Mouse (Mus musculus) forebrain, embryonic 15.5 days (tissue): ENCODE results near the gene Smim26. TPM values are rescaled to one million over a fixed set of nuclear protein-coding genes. Genes with fewer than 3 reads are reported as not detected.
A peak's percentile ranks its signal among the peaks of the same experiment; 100 is the strongest.

Experiments used
- ATAC-seq: fragments of 200-750 bp; cut with Nextera tagmentation; replicated peaks from 2 replicates; pipeline ENCODE4 v1.8.0; 2017; ENCODE audit warnings: mild to moderate bottlenecking, moderate TSS enrichment, moderate library complexity
- H3K27ac ChIP-seq: fragments of 300-500 bp; sonication (generic); replicated peaks from 2 replicates; pipeline ENCODE4 v1.5.1; 2015; ENCODE audit warnings: mild to moderate bottlenecking, inconsistent platforms
- H3K27me3 ChIP-seq: fragments of 300-500 bp; sonication (generic); 2 replicates; pipeline ENCODE4 v1.6.1; 2015; ENCODE audit warnings: inconsistent platforms
- H3K36me3 ChIP-seq: fragments of 300-500 bp; sonication (generic); 2 replicates; pipeline ENCODE4 v1.6.1; 2015; ENCODE audit warnings: mild to moderate bottlenecking, inconsistent platforms
- H3K4me1 ChIP-seq: fragments of 300-500 bp; sonication (generic); 2 replicates; pipeline ENCODE4 v1.6.1; 2015; ENCODE audit warnings: inconsistent platforms
- H3K4me2 ChIP-seq: fragments of 300-500 bp; sonication (generic); replicated peaks from 2 replicates; pipeline ENCODE4 v1.6.1; 2015; ENCODE audit warnings: mild to moderate bottlenecking, inconsistent platforms
- H3K4me3 ChIP-seq: fragments of 300-500 bp; sonication (generic); 2 replicates; pipeline ENCODE4 v1.5.1; 2015; ENCODE audit warnings: mild to moderate bottlenecking, inconsistent platforms
- H3K9ac ChIP-seq: fragments of 300-500 bp; sonication (generic); replicated peaks from 2 replicates; pipeline ENCODE4 v1.6.1; 2015; ENCODE audit warnings: mild to moderate bottlenecking, inconsistent platforms
- H3K9me3 ChIP-seq: fragments of 300-500 bp; sonication (generic); 2 replicates; pipeline ENCODE4 v1.6.1; 2016; ENCODE audit warnings: inconsistent platforms
- WGBS: fragments of 180-500 bp; shearing (Covaris S2); methylation state at CpG from one replicate; pipeline ENCODE4 v1.1.7; 2015; ENCODE audit warnings: mixed read lengths; 5-methylcytosine and 5-hydroxymethylcytosine counted together
- polyA plus RNA-seq: library from polyadenylated mRNA; unstranded; fragments of >200 nt; fragmentation: Nextera tagmentation; extraction: Ambion mirVana; gene quantifications from 2 replicates; pipeline ENCODE4 v1.2.1, GENCODE M21; 2015

Smim26 gene
- polyA plus RNA-seq, 1 experiment from 2014 or later, result 53.5 TPM

DNA sequence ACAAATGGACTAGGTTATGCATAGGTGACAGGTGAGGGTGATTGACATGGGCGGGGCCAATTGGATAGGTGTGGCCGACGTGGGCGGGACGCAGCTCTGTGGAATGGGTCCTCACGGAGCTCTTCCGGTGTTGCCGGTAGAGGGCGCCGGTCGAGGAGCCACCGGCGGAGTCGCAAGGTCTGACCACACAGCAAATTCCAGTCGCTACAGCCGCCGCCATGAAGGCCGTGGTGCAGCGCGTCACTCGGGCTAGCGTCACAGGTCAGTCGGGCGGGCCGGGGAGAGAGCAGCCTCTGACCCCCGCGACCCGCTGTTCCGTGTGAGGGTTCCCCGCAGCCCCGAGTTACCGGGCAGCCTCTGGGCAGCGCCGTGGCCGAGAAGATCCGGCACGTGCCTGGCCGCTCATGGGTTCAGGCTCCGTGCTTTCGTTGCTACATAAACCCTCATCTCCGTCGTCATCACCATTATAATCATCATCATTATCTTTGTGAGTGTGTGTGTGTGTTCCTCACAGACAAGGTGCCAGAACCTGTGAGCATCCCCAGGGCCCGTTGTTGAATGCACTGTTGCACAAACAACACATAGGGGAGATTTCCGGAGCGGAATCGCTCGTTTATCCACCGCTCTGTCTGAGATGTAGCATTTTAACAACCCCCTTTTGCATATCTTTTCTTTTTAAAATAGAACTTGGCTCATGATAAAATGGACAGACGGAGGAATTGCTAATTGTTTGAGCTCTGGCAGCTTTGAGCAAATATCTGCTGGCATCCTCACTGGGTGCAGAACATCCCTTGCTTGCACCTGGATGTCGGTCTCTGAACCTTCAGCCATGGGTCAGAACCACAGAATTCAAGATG lies 6.2 kb downstream of the Smim26 start, which contains the start of gene Dtd1:
Gene Dtd1, plus strand, starts transcription at position 67 of the 857 bp plus-strand sequence.
- peaks cover 4% of the 10 kb centered on the region; the same call in 1 of the 2 replicates for H3K36me3 ChIP-seq
- H3K9ac ChIP-seq, result peak within 1 kb of the TSS; percentile 72
- peak; percentile 92 for ATAC-seq
- peaks cover 12% of the 10 kb centered on the region for H3K4me1 ChIP-seq
- WGBS, result under 1% methylated on average over 50 of the region's 50 CpGs
- no peaks in the 10 kb centered on the region for H3K9me3 ChIP-seq
- H3K27ac ChIP-seq, result peak within 1 kb of the TSS; percentile 86
- no peaks in the 10 kb centered on the region for H3K27me3 ChIP-seq
- peak within 1 kb of the TSS; percentile 72 for H3K4me2 ChIP-seq
- H3K4me3 ChIP-seq, result peak within 1 kb of the TSS; percentile 69

GRCm38 (mm10) chr2:144601576-144601975 lies 7.7 kb downstream of the Smim26 start:
- peaks cover 12% of the 10 kb centered on the region for H3K4me1 ChIP-seq
- H3K9me3 ChIP-seq, result no peaks in the 10 kb centered on the region
- ATAC-seq, result no peak
- no peak overlapping the region for H3K4me2 ChIP-seq
- H3K27ac ChIP-seq, result no peak overlapping the region
- peaks cover 3% of the 10 kb centered on the region; the same call in 1 of the 2 replicates for H3K36me3 ChIP-seq
- no peak overlapping the region for H3K4me3 ChIP-seq
- 94% methylated on average over 1 of the region's 1 CpGs for WGBS
- H3K27me3 ChIP-seq, result no peaks in the 10 kb centered on the region
- no peak overlapping the region for H3K9ac ChIP-seq

DNA sequence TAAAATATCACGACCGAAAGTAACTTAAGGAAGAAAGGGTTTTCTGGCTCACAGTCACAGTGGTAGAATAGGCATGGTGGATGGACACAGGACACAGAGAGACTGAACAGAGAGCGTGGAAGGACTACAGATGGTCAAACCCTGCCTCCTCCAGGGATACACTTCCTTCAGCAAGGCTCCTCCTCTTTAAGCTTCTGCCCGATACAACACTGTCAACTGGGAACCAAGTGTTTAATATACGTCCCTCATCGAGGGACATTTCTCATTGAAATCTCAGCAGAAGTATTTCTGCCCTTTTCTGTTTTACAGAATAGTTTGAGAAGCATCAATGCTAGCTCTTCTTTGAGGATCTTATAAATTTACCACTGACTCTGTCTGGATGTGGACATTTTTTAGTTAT lies 20.1 kb downstream of the Smim26 start:
- Histone ChIP-seq H3K9ac (no peak overlapping the region), H3K4me2 (no peak overlapping the region), H3K27ac (no peak overlapping the region), H3K36me3 (no peaks in the 10 kb centered on the region), H3K4me3 (no peak overlapping the region), H3K9me3 (0 out of 2 replicates have a peak, but pooled peaks cover 3% of the 10 kb centered on the region), H3K4me1 (no peaks in the 10 kb centered on the region), H3K27me3 (no peaks in the 10 kb centered on the region)
- ATAC-seq, result no peak
- 96% methylated on average over 6 of the region's 6 CpGs for WGBS

DNA sequence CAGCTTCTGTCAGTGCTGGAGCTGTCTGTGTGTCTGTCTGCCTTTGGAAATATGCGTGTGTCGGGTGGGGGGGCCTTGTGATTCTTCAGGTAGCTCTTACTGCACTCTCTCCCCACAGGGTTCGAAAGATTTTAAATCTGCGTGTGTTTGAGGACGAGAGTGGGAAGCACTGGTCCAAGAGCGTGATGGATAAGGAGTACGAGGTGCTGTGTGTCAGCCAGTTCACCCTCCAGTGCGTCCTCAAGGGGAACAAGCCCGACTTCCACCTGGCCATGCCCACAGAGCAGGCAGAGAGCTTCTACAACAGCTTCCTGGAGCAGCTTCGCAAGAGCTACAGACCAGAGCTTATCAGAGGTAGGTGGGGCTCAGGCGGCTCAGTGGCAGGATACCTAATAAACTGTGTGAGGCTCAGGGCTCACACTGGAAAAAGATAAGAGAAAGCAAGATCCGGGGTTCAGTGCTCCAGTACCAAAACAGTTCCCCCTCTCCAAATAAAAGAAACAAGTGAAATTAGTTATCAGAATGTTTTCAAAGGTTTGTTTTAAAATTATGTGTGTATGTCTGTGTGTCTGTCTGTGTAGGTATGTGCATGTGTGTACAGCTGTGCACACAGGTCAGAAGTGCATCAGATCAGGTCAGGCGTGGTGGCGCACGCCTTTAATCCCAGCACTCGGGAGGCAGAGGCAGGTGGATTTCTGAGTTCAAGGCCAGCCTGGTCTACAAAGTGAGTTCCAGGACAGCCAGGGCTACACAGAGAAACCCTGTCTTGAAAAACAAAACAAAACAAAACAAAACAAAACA lies 23.4 kb downstream of the Smim26 start:
- Histone ChIP-seq H3K4me3 (no peak overlapping the region), H3K27ac (no peak overlapping the region), H3K9ac (no peak overlapping the region), H3K4me2 (no peak overlapping the region), H3K9me3 (no peaks in the 10 kb centered on the region), H3K36me3 (no peaks in the 10 kb centered on the region), H3K27me3 (no peaks in the 10 kb centered on the region), H3K4me1 (no peaks in the 10 kb centered on the region)
- WGBS, result 91% methylated on average over 16 of the region's 16 CpGs
- ATAC-seq, result no peak

- Histone ChIP-seq H3K27ac (no peak overlapping the region), H3K4me2 (no peak overlapping the region), H3K9me3 (no peaks in the 10 kb centered on the region), H3K27me3 (no peaks in the 10 kb centered on the region), H3K4me1 (no peaks in the 10 kb centered on the region), H3K4me3 (no peak overlapping the region), H3K9ac (no peak overlapping the region), H3K36me3 (no peaks in the 10 kb centered on the region)
- 68% methylated on average over 6 of the region's 6 CpGs for WGBS
- no peak for ATAC-seq
Measured at GRCm38 (mm10) chr2:144621491-144621890, 27.6 kb downstream of the Smim26 start.

DNA sequence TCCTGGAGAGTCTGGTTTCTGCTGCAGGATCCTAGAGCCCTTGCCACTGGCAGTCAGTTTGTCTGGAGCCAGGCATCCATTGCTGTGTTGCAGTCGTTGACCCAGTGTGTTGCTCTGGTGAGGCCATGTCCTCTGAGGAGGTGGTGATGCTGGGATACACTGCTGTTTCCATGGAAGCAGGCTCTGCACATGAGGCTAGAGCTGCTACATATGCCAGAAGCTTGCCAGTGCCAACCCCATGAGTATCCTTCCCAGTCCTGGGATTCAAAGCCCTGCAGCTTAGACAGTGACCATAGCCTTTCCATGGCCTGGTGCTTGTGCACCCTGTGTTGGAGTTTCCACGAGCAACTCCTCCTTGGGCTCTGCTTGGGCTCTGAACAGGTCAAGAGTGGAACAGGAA lies 39.7 kb downstream of the Smim26 start:
- Histone ChIP-seq H3K4me3 (no peak overlapping the region), H3K4me1 (no peaks in the 10 kb centered on the region), H3K4me2 (no peak overlapping the region), H3K9ac (no peak overlapping the region), H3K36me3 (peaks cover 3% of the 10 kb centered on the region; the same call in 1 of the 2 replicates), H3K27me3 (no peaks in the 10 kb centered on the region), H3K9me3 (no peaks in the 10 kb centered on the region), H3K27ac (no peak overlapping the region)
- 83% methylated on average over 2 of the region's 2 CpGs for WGBS
- no peak for ATAC-seq

DNA sequence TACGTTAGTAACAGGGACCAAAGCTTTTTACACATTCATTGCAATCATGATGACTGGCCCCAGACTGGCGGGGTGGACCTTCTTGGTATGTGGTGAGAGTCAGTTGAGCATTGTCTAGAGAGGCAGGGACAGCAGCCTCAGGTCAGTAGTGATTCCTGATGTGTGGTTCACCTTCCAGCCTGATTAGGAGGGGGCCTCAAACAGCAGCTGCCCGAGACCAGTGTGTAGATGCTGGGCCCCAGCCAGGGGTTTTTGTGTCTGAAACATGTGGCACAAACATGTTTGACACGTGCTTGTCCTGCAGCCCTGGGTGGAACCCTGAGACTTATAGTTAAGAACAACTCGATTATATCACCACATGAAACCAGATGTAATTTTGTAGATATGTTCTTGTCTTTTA lies 40.4 kb downstream of the Smim26 start:
- Histone ChIP-seq H3K9me3 (no peaks in the 10 kb centered on the region), H3K27me3 (no peaks in the 10 kb centered on the region), H3K4me2 (no peak overlapping the region), H3K36me3 (peaks cover 3% of the 10 kb centered on the region; the same call in 1 of the 2 replicates), H3K27ac (no peak overlapping the region; the same call in 1 of the 2 replicates), H3K4me3 (no peak overlapping the region), H3K9ac (no peak overlapping the region), H3K4me1 (peaks cover 4% of the 10 kb centered on the region)
- WGBS, result 79% methylated on average over 5 of the region's 5 CpGs
- no peak for ATAC-seq

GRCm38 (mm10) chr2:144634729-144635128 lies 40.9 kb downstream of the Smim26 start:
- peaks cover 3% of the 10 kb centered on the region; the same call in 1 of the 2 replicates for H3K36me3 ChIP-seq
- H3K4me1 ChIP-seq, result peaks cover 8% of the 10 kb centered on the region
- no peak overlapping the region for H3K27ac ChIP-seq
- no peak overlapping the region for H3K9ac ChIP-seq
- H3K27me3 ChIP-seq, result no peaks in the 10 kb centered on the region
- WGBS, result 53% methylated on average over 2 of the region's 2 CpGs
- ATAC-seq, result no peak
- H3K9me3 ChIP-seq, result no peaks in the 10 kb centered on the region
- H3K4me2 ChIP-seq, result no peak overlapping the region
- no peak overlapping the region for H3K4me3 ChIP-seq

DNA sequence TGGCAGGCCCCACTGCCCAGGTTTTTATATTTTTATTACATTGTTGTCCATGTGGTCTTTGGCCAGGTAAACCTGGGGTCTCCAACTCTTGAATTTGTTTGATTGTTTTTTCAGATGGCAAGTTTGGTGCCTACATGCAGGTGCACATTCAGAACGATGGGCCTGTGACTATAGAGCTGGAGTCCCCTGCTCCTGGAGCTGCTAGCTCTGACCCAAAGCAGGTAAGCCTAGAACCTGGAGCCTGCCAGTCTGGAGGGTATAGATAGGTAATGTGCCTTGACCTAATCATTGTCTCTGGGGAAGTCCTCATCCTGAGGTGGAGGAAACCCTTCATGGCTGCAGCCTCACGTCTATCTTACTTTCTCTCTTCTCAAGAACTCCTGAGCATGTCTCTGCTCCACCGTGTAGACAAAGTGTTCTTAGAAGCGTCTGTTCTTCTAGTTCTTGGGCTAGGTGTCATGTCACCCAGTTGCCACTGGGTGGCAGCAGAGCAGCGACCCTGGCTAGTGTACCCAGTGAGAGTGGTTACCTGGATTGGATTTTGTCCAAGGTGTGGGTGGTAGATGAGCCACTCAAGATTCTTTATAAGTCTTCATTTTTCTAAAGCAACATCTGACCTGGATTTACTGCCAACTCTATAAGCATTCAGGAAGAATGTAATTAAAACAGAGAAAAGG lies 41.9 kb downstream of the Smim26 start:
- Histone ChIP-seq H3K4me3 (no peak overlapping the region), H3K9ac (no peak overlapping the region), H3K4me1 (peaks cover 8% of the 10 kb centered on the region), H3K36me3 (peaks cover 3% of the 10 kb centered on the region; the same call in 1 of the 2 replicates), H3K27ac (no peak overlapping the region), H3K27me3 (no peaks in the 10 kb centered on the region), H3K9me3 (no peaks in the 10 kb centered on the region), H3K4me2 (no peak overlapping the region)
- peak; percentile 54 for ATAC-seq
- WGBS, result 15% methylated on average over 5 of the region's 5 CpGs

DNA sequence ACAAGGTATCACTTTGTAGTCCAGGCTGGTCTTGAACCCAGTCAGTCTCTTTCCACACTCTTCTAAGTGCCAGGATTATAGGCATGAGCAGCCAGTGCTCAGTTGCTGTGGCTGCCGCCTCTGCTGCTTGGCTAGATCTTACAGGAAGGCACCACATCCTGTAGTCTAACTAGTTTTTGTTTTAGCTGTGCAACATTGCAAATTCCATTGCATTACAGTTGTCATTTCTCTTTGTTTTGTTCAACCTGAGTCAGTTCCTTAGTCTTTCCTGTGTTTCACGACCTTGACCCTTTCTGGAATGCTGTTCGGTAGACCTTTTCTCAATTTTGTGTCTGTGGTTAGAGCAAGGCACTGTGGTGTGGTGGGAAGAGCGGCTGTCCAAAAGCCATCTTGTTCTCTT lies 43.4 kb downstream of the Smim26 start:
- no peak overlapping the region for H3K4me2 ChIP-seq
- ATAC-seq, result no peak
- H3K36me3 ChIP-seq, result peaks cover 3% of the 10 kb centered on the region; the same call in 1 of the 2 replicates
- H3K4me3 ChIP-seq, result no peak overlapping the region
- no peaks in the 10 kb centered on the region for H3K9me3 ChIP-seq
- H3K4me1 ChIP-seq, result peaks cover 8% of the 10 kb centered on the region
- H3K9ac ChIP-seq, result no peak overlapping the region
- H3K27ac ChIP-seq, result no peak overlapping the region
- 87% methylated on average over 4 of the region's 4 CpGs for WGBS
- no peaks in the 10 kb centered on the region for H3K27me3 ChIP-seq

- Histone ChIP-seq H3K27me3 (no peaks in the 10 kb centered on the region), H3K4me1 (peaks cover 8% of the 10 kb centered on the region), H3K4me2 (no peak overlapping the region), H3K36me3 (no peaks in the 10 kb centered on the region), H3K9me3 (no peaks in the 10 kb centered on the region), H3K4me3 (no peak overlapping the region), H3K27ac (no peak overlapping the region), H3K9ac (no peak overlapping the region)
- no peak for ATAC-seq
- 78% methylated on average over 12 of the region's 12 CpGs for WGBS
Measured at GRCm38 (mm10) chr2:144637671-144638395, 44.0 kb downstream of the Smim26 start.
